Mouse (Mus musculus) myocyte (in vitro differentiated cells): ENCODE measurements around the gene Prelid1. TPM values are rescaled to one million over a fixed set of nuclear protein-coding genes. Genes with fewer than 3 reads are reported as not detected.

ENCODE experiments used
- H3K27me3 ChIP-seq: one replicate; pipeline ENCODE4 v1.6.1; 2011; ENCODE audit not compliant: control insufficient read depth, insufficient read depth, insufficient read length
- H3K36me3 ChIP-seq: one replicate; pipeline ENCODE4 v1.6.1; 2011; ENCODE audit not compliant: control insufficient read depth, insufficient read depth
- H3K4me2 ChIP-seq: one replicate; pipeline ENCODE4 v1.6.1; 2011; ENCODE audit warnings: low read depth, control low read depth
- H3K4me3 ChIP-seq: one replicate; pipeline ENCODE4 v1.5.1; 2011; ENCODE audit warnings: mild to moderate bottlenecking, control low read depth, moderate library complexity
- H3K79me2 ChIP-seq: one replicate; pipeline ENCODE4 v1.6.1; 2011; ENCODE audit not compliant: control insufficient read depth, insufficient read depth
- H3ac ChIP-seq: one replicate; pipeline ENCODE4 v1.6.1; 2011; ENCODE audit not compliant: control insufficient read depth, insufficient read length
- CEBPB ChIP-seq: IDR thresholded peaks from 2 replicates; pipeline ENCODE4 v1.6.1; 2011; ENCODE audit warnings: mild to moderate bottlenecking, moderate library complexity; ENCODE audit not compliant: poor library complexity, insufficient read depth, severe bottlenecking
- E2F4 ChIP-seq: IDR thresholded peaks from one replicate; pipeline ENCODE4 v1.6.1; 2011; ENCODE audit warnings: mild to moderate bottlenecking, control low read depth, moderate library complexity; ENCODE audit not compliant: insufficient read depth
- MAX ChIP-seq: IDR thresholded peaks from one replicate; pipeline ENCODE4 v1.6.1; 2011; ENCODE audit warnings: low read depth, mild to moderate bottlenecking, control low read depth
- MYOD1 ChIP-seq, 3 experiments: IDR thresholded peaks; one replicate each; pipeline ENCODE4 v1.6.1; 2011; ENCODE audit warnings: control low read depth in 2 of 3, low read depth in 2 of 3, mild to moderate bottlenecking in 2 of 3, moderate library complexity in 1 of 3; ENCODE audit not compliant: insufficient read length in 2 of 3, control insufficient read depth in 1 of 3
- MYOG ChIP-seq, 3 experiments: IDR thresholded peaks; one replicate each; pipeline ENCODE4 v1.6.1; 2011; ENCODE audit warnings: control low read depth in 2 of 3, low read depth in 2 of 3, mild to moderate bottlenecking in 2 of 3; ENCODE audit not compliant: insufficient read length in 2 of 3, control insufficient read depth in 1 of 3, insufficient read depth in 1 of 3
- POLR2A ChIP-seq: IDR thresholded peaks from one replicate; pipeline ENCODE4 v1.6.1; 2011; ENCODE audit warnings: low read depth, mild to moderate bottlenecking, control low read depth, moderate library complexity; ENCODE audit not compliant: insufficient read length
- POLR2AphosphoS2 ChIP-seq: IDR thresholded peaks from one replicate; pipeline ENCODE4 v1.6.1; 2011; ENCODE audit warnings: low read depth, control low read depth; ENCODE audit not compliant: insufficient read length
- REST ChIP-seq: IDR thresholded peaks from one replicate; pipeline ENCODE4 v1.6.1; 2011; ENCODE audit warnings: mild to moderate bottlenecking, control low read depth, moderate library complexity; ENCODE audit not compliant: insufficient read depth, insufficient read length
- SRF ChIP-seq: IDR thresholded peaks from one replicate; pipeline ENCODE4 v1.6.1; 2011; ENCODE audit warnings: low read depth; ENCODE audit not compliant: control insufficient read depth, insufficient read length
- TCF12 ChIP-seq: IDR thresholded peaks from one replicate; pipeline ENCODE4 v1.6.1; 2011; ENCODE audit warnings: mild to moderate bottlenecking, control low read depth; ENCODE audit not compliant: poor library complexity, insufficient read depth, severe bottlenecking
- TCF3 ChIP-seq: IDR thresholded peaks from one replicate; pipeline ENCODE4 v1.6.1; 2011; ENCODE audit warnings: low read depth, control low read depth; ENCODE audit not compliant: insufficient read length
- USF1 ChIP-seq: IDR thresholded peaks from one replicate; pipeline ENCODE4 v1.6.1; 2011; ENCODE audit warnings: low read depth, mild to moderate bottlenecking, control low read depth, moderate library complexity
- polyA plus RNA-seq: library from polyadenylated mRNA; unstranded; fragments of >200 nt; fragmentation: generic; extraction: Trizol; gene quantifications from one replicate; pipeline ENCODE4 v1.2.1, GENCODE M21; 2012; ENCODE audit warnings: missing spikeins

Prelid1 gene
- polyA plus RNA-seq, 1 experiment, result 365 TPM

GRCm38 (mm10) chr13:55337341-55337975 lies 17.2 kb downstream of the Prelid1 start:
- H3K79me2 ChIP-seq, result no peaks in the 10 kb centered on the region
- H3K4me2 ChIP-seq, result peak overlapping the region; percentile 10
- TF ChIP-seq MYOD1 (IDR thresholded peaks at IDR 0.05; ENCODE audit: control insufficient read depth in 1 of 3, insufficient read length in 2 of 3, low read depth in 2 of 3), result no peak
- no peak for TF ChIP-seq CEBPB
- TF ChIP-seq MYOG (IDR thresholded peaks at IDR 0.05; ENCODE audit: control insufficient read depth in 1 of 3, insufficient read depth in 1 of 3, insufficient read length in 2 of 3, low read depth in 2 of 3), result no peak
- no peak for TF ChIP-seq USF1
- no peak for TF ChIP-seq REST
- TF ChIP-seq SRF, result no peak
- no peak for TF ChIP-seq E2F4
- TF ChIP-seq POLR2AphosphoS2, result no peak
- no peak for TF ChIP-seq TCF3
- no peak for TF ChIP-seq POLR2A
- TF ChIP-seq MAX, result no peak
- TF ChIP-seq TCF12, result no peak

GRCm38 (mm10) chr13:55338131-55339054 lies 18.1 kb downstream of the Prelid1 start:
- Histone ChIP-seq H3K27me3 (no peaks in the 10 kb centered on the region), H3K36me3 (no peaks in the 10 kb centered on the region), H3ac (no peak overlapping the region), H3K79me2 (no peaks in the 10 kb centered on the region), H3K4me2 (no peak overlapping the region), H3K4me3 (no peak overlapping the region)
- no peak for TF ChIP-seq MYOD1 (IDR thresholded peaks at IDR 0.05; ENCODE audit: control insufficient read depth in 1 of 3, insufficient read length in 2 of 3, low read depth in 2 of 3)
- TF ChIP-seq SRF, result no peak
- TF ChIP-seq MYOG (IDR thresholded peaks at IDR 0.05; ENCODE audit: control insufficient read depth in 1 of 3, insufficient read depth in 1 of 3, insufficient read length in 2 of 3, low read depth in 2 of 3), result no peak
- no peak for TF ChIP-seq REST
- TF ChIP-seq TCF12, result no peak
- no peak for TF ChIP-seq CEBPB
- TF ChIP-seq TCF3, result no peak
- TF ChIP-seq USF1, result no peak
- no peak for TF ChIP-seq POLR2A
- TF ChIP-seq E2F4, result no peak

More at GRCm38 (mm10) chr13:55337341-55337975, 17.2 kb downstream of the Prelid1 start:
- no peak overlapping the region for H3ac ChIP-seq
- no peaks in the 10 kb centered on the region for H3K36me3 ChIP-seq
- no peak overlapping the region for H3K4me3 ChIP-seq
- no peaks in the 10 kb centered on the region for H3K27me3 ChIP-seq

GRCm38 (mm10) chr13:55339259-55339658 lies 19.0 kb downstream of the Prelid1 start:
- Histone ChIP-seq H3ac (no peak overlapping the region), H3K4me3 (no peak overlapping the region), H3K4me2 (no peak overlapping the region), H3K36me3 (no peaks in the 10 kb centered on the region), H3K27me3 (no peaks in the 10 kb centered on the region), H3K79me2 (no peaks in the 10 kb centered on the region)
- TF ChIP-seq MYOG (IDR thresholded peaks at IDR 0.05; ENCODE audit: control insufficient read depth in 1 of 3, insufficient read depth in 1 of 3, insufficient read length in 2 of 3, low read depth in 2 of 3), result no peak
- peak; percentile 41 for TF ChIP-seq USF1
- no peak for TF ChIP-seq TCF12
- no peak for TF ChIP-seq MYOD1 (IDR thresholded peaks at IDR 0.05; ENCODE audit: control insufficient read depth in 1 of 3, insufficient read length in 2 of 3, low read depth in 2 of 3)
- TF ChIP-seq CEBPB, result no peak

GRCm38 (mm10) chr13:55342469-55342868 lies 22.2 kb downstream of the Prelid1 start:
- Histone ChIP-seq H3K4me2 (no peak overlapping the region), H3K79me2 (no peaks in the 10 kb centered on the region), H3K4me3 (no peak overlapping the region), H3ac (no peak overlapping the region), H3K36me3 (peaks cover 17% of the 10 kb centered on the region), H3K27me3 (no peaks in the 10 kb centered on the region)
- no peak for TF ChIP-seq TCF12
- TF ChIP-seq E2F4, result no peak
- no peak for TF ChIP-seq MYOD1 (IDR thresholded peaks at IDR 0.05; ENCODE audit: control insufficient read depth in 1 of 3, insufficient read length in 2 of 3, low read depth in 2 of 3)
- TF ChIP-seq POLR2AphosphoS2, result peak; percentile 63

- Histone ChIP-seq H3K36me3 (peaks cover 27% of the 10 kb centered on the region), H3ac (no peak overlapping the region), H3K4me3 (no peak overlapping the region), H3K27me3 (no peaks in the 10 kb centered on the region), H3K4me2 (no peak overlapping the region), H3K79me2 (no peaks in the 10 kb centered on the region)
- TF ChIP-seq TCF3 (no peak), REST (no peak), POLR2AphosphoS2 (no peak), TCF12 (no peak), E2F4 (no peak), MYOD1 (IDR thresholded peaks at IDR 0.05; ENCODE audit: control insufficient read depth in 1 of 3, insufficient read length in 2 of 3, low read depth in 2 of 3) (no peak), CEBPB (no peak), MAX (no peak), MYOG (IDR thresholded peaks at IDR 0.05; ENCODE audit: control insufficient read depth in 1 of 3, insufficient read depth in 1 of 3, insufficient read length in 2 of 3, low read depth in 2 of 3) (no peak), SRF (no peak), USF1 (no peak), POLR2A (no peak)
These were observed 24.0 kb downstream of the Prelid1 start for GRCm38 (mm10) chr13:55344286-55344685.
